Mouse (Mus musculus): ENCODE measurements around the gene Gm8922. TPM values are rescaled to one million over a fixed set of nuclear protein-coding genes. Genes with fewer than 3 reads are reported as not detected.

Gene Gm8922
- not detected for polyA plus RNA-seq (2014; fragmentation: Illumina TruSeq; extraction: RNeasy Lipid Tissue Mini Kit (QIAGEN cat#74804); ENCODE audit: low read depth, low replicate concordance)

DNA sequence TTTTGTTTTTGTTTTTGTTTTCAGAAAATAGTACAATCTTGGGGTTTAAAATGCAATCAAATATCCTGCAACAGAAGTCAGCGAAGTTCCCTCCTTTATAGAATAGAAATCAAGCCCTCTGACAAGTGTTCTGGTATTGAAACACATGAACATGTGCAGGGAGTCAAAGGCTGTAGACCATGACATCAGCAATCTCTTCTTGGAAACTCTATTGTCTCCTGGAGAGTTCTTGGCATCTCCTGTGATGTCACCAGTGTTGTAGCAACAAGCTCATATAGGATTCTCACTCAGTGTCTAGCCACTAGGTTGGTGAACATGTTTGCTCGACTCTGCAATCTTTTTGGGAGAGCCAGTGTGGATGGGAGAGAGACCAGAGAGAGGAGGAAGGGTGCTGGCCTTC is at the start of gene Gm8922:
Gene Gm8922 (plus strand): TSS at position 301 of the 400 bp plus-strand sequence.

Other genes with a start within 250 kb of the Gm8922 start
- not detected for gene Gm8906, start 179.3 kb upstream of the Gm8922 start, polyA plus RNA-seq (2014; fragmentation: Illumina TruSeq; extraction: RNeasy Lipid Tissue Mini Kit (QIAGEN cat#74804); ENCODE audit: low read depth, low replicate concordance)
- not detected for gene Gm6460, start 87.0 kb upstream of the Gm8922 start, polyA plus RNA-seq (2014; fragmentation: Illumina TruSeq; extraction: RNeasy Lipid Tissue Mini Kit (QIAGEN cat#74804); ENCODE audit: low read depth, low replicate concordance)
- not detected for gene Gm8926, start 88.6 kb downstream of the Gm8922 start, polyA plus RNA-seq (2014; fragmentation: Illumina TruSeq; extraction: RNeasy Lipid Tissue Mini Kit (QIAGEN cat#74804); ENCODE audit: low read depth, low replicate concordance)
- gene Gm6465, start 163.6 kb downstream of the Gm8922 start, polyA plus RNA-seq (2014; fragmentation: Illumina TruSeq; extraction: RNeasy Lipid Tissue Mini Kit (QIAGEN cat#74804); ENCODE audit: low read depth, low replicate concordance): not detected
- gene 4933402N22Rik, start 236.1 kb downstream of the Gm8922 start, polyA plus RNA-seq (2014; fragmentation: Illumina TruSeq; extraction: RNeasy Lipid Tissue Mini Kit (QIAGEN cat#74804); ENCODE audit: low read depth, low replicate concordance): not detected

All from liver, adult 10 weeks (tissue).